In the genomic region with DNA sequence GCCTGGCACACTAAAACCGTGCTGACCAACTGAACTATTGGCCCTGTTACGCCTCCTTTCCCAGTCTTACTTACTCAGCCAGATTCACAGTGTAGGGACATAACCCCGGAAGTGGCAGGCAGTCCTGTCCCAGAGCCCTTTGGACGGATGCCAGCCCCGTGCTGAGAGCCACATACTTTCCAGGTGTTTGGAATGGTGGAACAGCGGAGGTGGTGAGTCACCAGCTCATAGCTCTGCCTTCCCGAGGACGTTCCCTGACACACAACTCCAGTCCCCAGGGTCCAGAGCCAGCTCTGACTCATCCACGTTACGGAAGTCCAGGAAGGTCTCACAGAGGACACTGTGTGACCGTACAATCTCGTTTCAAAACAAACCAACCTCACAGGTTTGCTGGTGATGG, we compare ENCODE assay signal across 9 mouse cellular contexts.
DNase-seq lines count a peak whose midpoint lies in the region; ATAC-seq and TF ChIP-seq lines count a peak whose summit lies in the region.
"Had no signal": no experiment of that assay in that cellular context is flagged by ENCODE, and none has a peak within 500 bp of the region (broad histone marks: within the 10 kb centered on the region; RNA-seq: fewer than 3 reads in every experiment).

No protein-coding gene starts in this region.

- H3K27ac ChIP-seq in liver, embryonic 11.5 days (ENCODE audit: low read depth, low read length) = no peak overlapping the region
- peak overlapping the region; percentile 61 for H3K27ac ChIP-seq in heart, embryonic 16.5 days (ENCODE audit: low read length)
- no peak overlapping the region for H3K27ac ChIP-seq in limb, embryonic 14.5 days (replicated peaks; ENCODE audit: low read depth, low read length)
- H3K27ac ChIP-seq in forebrain, embryonic 15.5 days (replicated peaks) = no peak overlapping the region
- H3K27ac ChIP-seq: midbrain, embryonic 12.5 days had no signal

- H3K27me3 ChIP-seq in liver, embryonic 11.5 days (replicated peaks; ENCODE audit: control insufficient read depth, insufficient read depth, low read length) = no peaks in the 10 kb centered on the region
- H3K27me3 ChIP-seq in heart, embryonic 16.5 days (ENCODE audit: control insufficient read depth, insufficient read depth, low read length) = no peaks in the 10 kb centered on the region
- H3K27me3 ChIP-seq in limb, embryonic 14.5 days (ENCODE audit: control insufficient read depth, insufficient read depth, low read length) = no peaks in the 10 kb centered on the region
- no peaks in the 10 kb centered on the region for H3K27me3 ChIP-seq in forebrain, embryonic 15.5 days

- H3K4me1 ChIP-seq in liver, embryonic 11.5 days (replicated peaks; ENCODE audit: control insufficient read depth, insufficient read depth, low read length) = peaks cover 16% of the 10 kb centered on the region
- peaks cover 20% of the 10 kb centered on the region for H3K4me1 ChIP-seq in heart, embryonic 16.5 days (ENCODE audit: control insufficient read depth, insufficient read depth, low read length)
- H3K4me1 ChIP-seq in limb, embryonic 14.5 days (ENCODE audit: control insufficient read depth, insufficient read depth, low read length) = peaks cover 18% of the 10 kb centered on the region
- peaks cover 9% of the 10 kb centered on the region for H3K4me1 ChIP-seq in forebrain, embryonic 15.5 days

- peak; percentile 39 for DNase-seq in liver
- DNase-seq in liver, embryonic 11.5 days (ENCODE audit: low spot score) = no peak
- peak; percentile 45 for DNase-seq in limb, embryonic 14.5 days (ENCODE audit: low spot score)
- peak; percentile 38 for DNase-seq in urinary bladder, postnatal 10 days (ENCODE audit: low spot score)
- no peak for DNase-seq in c-Kit-positive CD71-positive TER-119-positive erythroid progenitor cells, embryonic 14.5 days (ENCODE audit: low spot score)
- no peak for DNase-seq in frontal cortex, adult 2 months (ENCODE audit: extremely low spot score in 1 of 2, low spot score in 1 of 2)

- H3K36me3 ChIP-seq in liver, embryonic 11.5 days (ENCODE audit: control insufficient read depth, insufficient read depth, low read length) = no peaks in the 10 kb centered on the region
- no peaks in the 10 kb centered on the region for H3K36me3 ChIP-seq in heart, embryonic 16.5 days (ENCODE audit: control insufficient read depth, insufficient read depth)
- no peaks in the 10 kb centered on the region for H3K36me3 ChIP-seq in limb, embryonic 14.5 days (ENCODE audit: control insufficient read depth, insufficient read depth, low read length)
- no peaks in the 10 kb centered on the region for H3K36me3 ChIP-seq in forebrain, embryonic 15.5 days
- H3K36me3 ChIP-seq: midbrain, embryonic 12.5 days had no signal

- H3K4me2 ChIP-seq in liver, embryonic 11.5 days = no peak overlapping the region
- peak overlapping the region; percentile 4; the same call in 1 of the 2 replicates for H3K4me2 ChIP-seq in heart, embryonic 16.5 days (ENCODE audit: low read depth, low read length)
- no peak overlapping the region for H3K4me2 ChIP-seq in limb, embryonic 14.5 days (replicated peaks; ENCODE audit: low read depth, low read length, severe bottlenecking)
- no peak overlapping the region for H3K4me2 ChIP-seq in forebrain, embryonic 15.5 days (replicated peaks)
- H3K4me2 ChIP-seq: midbrain, embryonic 12.5 days had no signal

- no peak overlapping the region for H3K4me3 ChIP-seq in liver, embryonic 11.5 days (ENCODE audit: low read depth, low read length)
- no peak overlapping the region for H3K4me3 ChIP-seq in heart, embryonic 16.5 days (ENCODE audit: low read length)
- no peak overlapping the region for H3K4me3 ChIP-seq in limb, embryonic 14.5 days (replicated peaks; ENCODE audit: low read length)
- no peak overlapping the region for H3K4me3 ChIP-seq in forebrain, embryonic 15.5 days
- H3K4me3 ChIP-seq: midbrain, embryonic 12.5 days had no signal

- no peak overlapping the region for H3K9ac ChIP-seq in liver, embryonic 11.5 days (ENCODE audit: low read depth, low read length)
- no peak overlapping the region for H3K9ac ChIP-seq in heart, embryonic 16.5 days (ENCODE audit: low read length)
- H3K9ac ChIP-seq in limb, embryonic 14.5 days (ENCODE audit: low read depth, low read length, severe bottlenecking) = no peak overlapping the region
- H3K9ac ChIP-seq in forebrain, embryonic 15.5 days (replicated peaks) = no peak overlapping the region
- H3K9ac ChIP-seq: midbrain, embryonic 12.5 days had no signal

- WGBS in liver, embryonic 11.5 days = 74% methylated on average over 12 of the region's 12 CpGs
- WGBS in heart, embryonic 16.5 days = 19% methylated on average over 12 of the region's 12 CpGs
- 64% methylated on average over 12 of the region's 12 CpGs for WGBS in limb, embryonic 14.5 days
- WGBS in forebrain, embryonic 15.5 days = 84% methylated on average over 12 of the region's 12 CpGs

- no peaks in the 10 kb centered on the region for H3K9me3 ChIP-seq in liver, embryonic 11.5 days (ENCODE audit: control insufficient read depth, low read length)
- no peaks in the 10 kb centered on the region for H3K9me3 ChIP-seq in heart, embryonic 16.5 days (replicated peaks; ENCODE audit: control insufficient read depth, low read length)
- no peaks in the 10 kb centered on the region for H3K9me3 ChIP-seq in limb, embryonic 14.5 days (ENCODE audit: control insufficient read depth, low read length)
- no peaks in the 10 kb centered on the region for H3K9me3 ChIP-seq in forebrain, embryonic 15.5 days
- H3K9me3 ChIP-seq: midbrain, embryonic 12.5 days had no signal

- TF ChIP-seq POLR2A in limb, embryonic 14.5 days (IDR thresholded peaks at IDR 0.05; ENCODE audit: borderline replicate concordance, extremely low read depth, insufficient read depth, insufficient read length) = no peak

- ATAC-seq in liver, embryonic 11.5 days (replicated peaks; ENCODE audit: low FRiP score) = no peak
- ATAC-seq in heart, embryonic 16.5 days (replicated peaks; ENCODE audit: extremely low read depth, insufficient read depth, low FRiP score) = peak; percentile 74
- no peak for ATAC-seq in limb, embryonic 14.5 days (ENCODE audit: low FRiP score, low read depth)
- no peak for ATAC-seq in forebrain, embryonic 15.5 days (replicated peaks)

Comparison
In these comparisons a context has a peak if more than half of its experiments do, and no peak if none do; other contexts are left out.
1. DNase-seq: peak in liver (single experiment), limb, embryonic 14.5 days (single experiment) and urinary bladder, postnatal 10 days (single experiment); none in liver, embryonic 11.5 days (single experiment), c-Kit-positive CD71-positive TER-119-positive erythroid progenitor cells, embryonic 14.5 days (single experiment) and frontal cortex, adult 2 months (0 of 2).